Mouse (Mus musculus) bone marrow macrophage, adult 2 months (primary cell): ENCODE measurements at regions not wholly inside any gene's neighbourhood (a gene's known extent, or its start where the extent isn't known, plus 50 kb on each side); places are given as distances from the start of the nearest gene placed in this dataset.

Source experiments
- CTCF ChIP-seq: IDR thresholded peaks from 2 replicates; pipeline ENCODE4 v1.5.1; 2012; ENCODE audit warnings: low read depth, mild to moderate bottlenecking, low read length, moderate library complexity
- POLR2A ChIP-seq: IDR thresholded peaks from 2 replicates; pipeline ENCODE4 v1.6.1; 2012; ENCODE audit warnings: mild to moderate bottlenecking, low read depth, low read length, borderline replicate concordance

DNA sequence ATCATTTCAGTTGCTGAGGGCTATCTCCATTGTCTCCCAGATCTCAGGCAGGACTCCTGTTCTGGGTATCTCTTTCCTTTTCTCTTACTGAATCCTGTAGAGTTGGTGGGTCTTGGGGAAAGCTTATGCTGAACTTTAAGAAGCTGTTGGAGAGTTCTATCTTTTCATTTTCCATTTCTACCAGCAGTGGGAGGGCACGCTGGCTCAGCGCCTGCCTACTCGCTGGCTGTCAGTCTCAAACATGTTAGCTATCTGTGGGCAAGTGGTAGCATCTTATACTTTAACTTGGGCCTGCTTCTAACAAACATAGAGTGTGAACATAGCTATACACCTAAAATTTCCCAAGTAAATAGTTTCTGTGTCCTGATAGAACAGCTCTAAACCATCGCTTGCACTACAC, 125.2 kb upstream of the Pum3 start:
- TF ChIP-seq CTCF (no peak), POLR2A (no peak)
